Mouse (Mus musculus) heart, adult 2 months (tissue): ENCODE data around the gene Olfr967. TPM values are rescaled to one million over a fixed set of nuclear protein-coding genes. Genes with fewer than 3 reads are reported as not detected.

Experiments used
- DNase-seq, 2 experiments: peaks; one replicate each; pipeline ENCODE4 v3.0.0; 2021
- H3K27ac ChIP-seq: fragments of 200-600 bp; 2 replicates; pipeline ENCODE4 v1.8.1; 2022
- H3K27me3 ChIP-seq: fragments of 200-500 bp; 2 replicates; pipeline ENCODE4 v1.6.1; 2012; ENCODE audit warnings: mild to moderate bottlenecking, low read length, inconsistent platforms, mixed read lengths; ENCODE audit not compliant: control insufficient read depth, insufficient read depth
- H3K36me3 ChIP-seq: fragments of 200-500 bp; 2 replicates; pipeline ENCODE4 v1.6.1; 2012; ENCODE audit warnings: low read length, inconsistent platforms; ENCODE audit not compliant: control insufficient read depth, insufficient read depth
- H3K4me1 ChIP-seq: fragments of 200-500 bp; 2 replicates; pipeline ENCODE4 v1.6.1; 2011; ENCODE audit warnings: low read length; ENCODE audit not compliant: control insufficient read depth, insufficient read depth
- H3K4me3 ChIP-seq: fragments of 200-600 bp; 2 replicates; pipeline ENCODE4 v1.8.1; 2022
- H3K79me2 ChIP-seq: fragments of 200-500 bp; replicated peaks from 2 replicates; pipeline ENCODE4 v1.6.1; 2012; ENCODE audit warnings: mild to moderate bottlenecking, inconsistent platforms, low read length, moderate library complexity, mixed read lengths; ENCODE audit not compliant: control insufficient read depth, insufficient read depth
- H3K9ac ChIP-seq: fragments of 200-500 bp; 2 replicates; pipeline ENCODE4 v1.6.1; 2012; ENCODE audit warnings: low read depth, mild to moderate bottlenecking, control low read depth, inconsistent platforms, low read length, mixed read lengths
- CTCF ChIP-seq: fragments of 200-600 bp; IDR thresholded peaks from 2 replicates; pipeline ENCODE4 v1.8.1; 2022; ENCODE audit warnings: antibody characterized with exemption, mild to moderate bottlenecking, moderate library complexity
- EP300 ChIP-seq: fragments of 200-500 bp; IDR thresholded peaks from 2 replicates; pipeline ENCODE4 v1.6.1; 2011; ENCODE audit warnings: low read depth, low read length, control low read depth; ENCODE audit not compliant: insufficient read depth
- POLR2A ChIP-seq: fragments of 200-500 bp; IDR thresholded peaks from 2 replicates; pipeline ENCODE4 v1.6.1; 2011; ENCODE audit warnings: mild to moderate bottlenecking, low read depth, low read length, control low read depth; ENCODE audit not compliant: insufficient read depth
- WGBS: fragments of 180-500 bp; shearing (Covaris S2); methylation state at CpG from one replicate; pipeline ENCODE4 v1.1.7; 2018; 5-methylcytosine and 5-hydroxymethylcytosine counted together
- intact Hi-C: fragments of 180-260 bp; cut with DNase I; formaldehyde crosslinking; loops from one replicate; pipeline ENCODE4 v1.15.1; 2025
- polyA plus RNA-seq: library from polyadenylated mRNA; depleted of rRNA; stranded (reverse); fragments of >200 nt; gene quantifications from 2 replicates; pipeline ENCODE4 v1.2.3, GENCODE M21; 2012; rRNA removed
- total RNA-seq, 2 experiments: library from RNA; stranded (reverse); gene quantifications; 2 replicates each; pipeline ENCODE4 v1.2.3; 2021

Gene Olfr967
- total and polyA plus RNA-seq, 3 experiments = not detected

- no peaks in the 10 kb centered on the region for H3K36me3 ChIP-seq
Measured at GRCm38 (mm10) chr9:39740741-39741140, 5.3 kb upstream of the Olfr967 start.

DNA sequence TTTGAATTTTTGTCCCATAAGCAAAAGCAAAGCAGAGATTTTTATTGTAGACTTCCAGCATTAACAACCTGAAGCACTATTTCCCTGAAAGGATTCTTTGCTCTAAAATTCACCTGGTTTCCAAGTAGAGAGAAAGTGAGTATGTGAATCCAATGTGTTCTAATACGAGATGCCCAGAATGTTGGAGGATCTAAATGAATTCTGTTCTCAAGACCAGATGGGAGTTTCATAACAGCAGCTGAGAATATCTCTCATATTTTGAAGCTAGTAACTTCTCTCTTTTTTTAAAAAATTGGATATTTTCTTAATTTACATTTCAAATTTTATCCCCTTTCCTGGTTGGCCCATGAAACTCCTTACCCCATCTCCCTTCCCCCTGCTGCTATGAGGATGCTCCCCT, 379 bp downstream of the Olfr967 start:
- no peak overlapping the region for H3K4me3 ChIP-seq
- no peaks in the 10 kb centered on the region for H3K36me3 ChIP-seq
- H3K27me3 ChIP-seq = no peaks in the 10 kb centered on the region
- WGBS = 70% methylated on average over 1 of the region's 1 CpGs
- no peak for DNase-seq
- no peaks in the 10 kb centered on the region for H3K79me2 ChIP-seq
- no peak overlapping the region for H3K9ac ChIP-seq
- no peaks in the 10 kb centered on the region for H3K4me1 ChIP-seq
- TF ChIP-seq CTCF (no peak), EP300 (no peak), POLR2A (no peak)
- intact Hi-C loops = no loop called here
- no peak overlapping the region for H3K27ac ChIP-seq

More at GRCm38 (mm10) chr9:39740741-39741140, 5.3 kb upstream of the Olfr967 start:
- no peaks in the 10 kb centered on the region for H3K27me3 ChIP-seq
- 84% methylated on average over 1 of the region's 1 CpGs for WGBS
- DNase-seq = no peak
- intact Hi-C loops = no loop called here
- no peak overlapping the region for H3K27ac ChIP-seq
- no peaks in the 10 kb centered on the region for H3K4me1 ChIP-seq
- H3K9ac ChIP-seq = no peak overlapping the region
- TF ChIP-seq CTCF (no peak), EP300 (no peak), POLR2A (no peak)
- no peak overlapping the region for H3K4me3 ChIP-seq
- H3K79me2 ChIP-seq = no peaks in the 10 kb centered on the region

DNA sequence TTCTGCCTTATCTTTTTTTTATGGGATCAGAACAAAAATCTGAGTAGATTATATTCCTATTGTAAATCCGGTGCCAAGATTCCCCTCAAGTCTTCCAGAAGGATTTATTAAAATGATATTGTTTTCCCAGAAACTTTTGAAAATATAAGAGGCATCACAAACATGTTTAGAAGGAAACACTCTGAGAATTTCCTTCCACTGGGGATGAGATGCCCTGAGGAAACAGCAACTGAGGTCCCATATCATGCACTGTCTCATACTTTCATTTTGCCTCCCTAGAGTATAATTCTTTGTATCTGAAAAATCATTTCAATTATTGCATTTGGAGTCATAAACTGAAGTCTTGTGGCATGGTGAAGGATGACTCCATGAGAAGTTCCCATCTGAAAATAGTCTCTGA, 37.1 kb downstream of the Olfr967 start, which contains the start of gene Olfr968:
Gene Olfr968, minus strand, starts transcription at position 101 of the 400 bp plus-strand sequence.
- Histone ChIP-seq H3K4me1 (no peaks in the 10 kb centered on the region), H3K36me3 (no peaks in the 10 kb centered on the region), H3K27ac (no peak within 1 kb of the TSS), H3K27me3 (no peaks in the 10 kb centered on the region), H3K4me3 (no peak within 1 kb of the TSS), H3K9ac (no peak within 1 kb of the TSS), H3K79me2 (no peaks in the 10 kb centered on the region)
- WGBS = 55% methylated on average over 1 of the region's 1 CpGs
- no peak for DNase-seq
- intact Hi-C loops = no loop called here
- TF ChIP-seq POLR2A (no peak), EP300 (no peak), CTCF (no peak)

DNA sequence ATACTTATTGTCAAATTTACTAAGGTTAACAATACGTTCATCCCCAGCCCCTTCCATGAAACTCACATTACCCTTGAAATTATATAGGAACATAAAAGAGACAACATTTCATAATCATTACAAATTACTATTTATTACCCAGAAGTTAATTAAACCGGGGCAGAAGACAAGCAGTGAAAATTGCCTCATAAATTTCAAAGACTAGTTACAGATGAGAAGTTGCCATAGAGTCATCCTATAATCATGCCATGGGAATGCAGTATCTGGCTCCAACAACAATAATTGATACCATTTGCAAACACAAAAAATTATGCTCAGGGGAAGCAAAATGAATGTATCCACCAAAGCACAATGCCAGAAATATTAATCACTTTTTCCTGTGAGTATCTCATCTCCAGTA, 44.5 kb downstream of the Olfr967 start, which contains the start of gene Olfr969:
Gene Olfr969, plus strand, starts transcription at position 388 of the 400 bp plus-strand sequence.
- Histone ChIP-seq H3K79me2 (no peaks in the 10 kb centered on the region), H3K4me1 (no peaks in the 10 kb centered on the region), H3K27ac (no peak within 1 kb of the TSS), H3K36me3 (no peaks in the 10 kb centered on the region), H3K9ac (no peak within 1 kb of the TSS), H3K4me3 (no peak within 1 kb of the TSS), H3K27me3 (no peaks in the 10 kb centered on the region)
- intact Hi-C loops = no loop called here
- TF ChIP-seq EP300 (no peak), CTCF (no peak), POLR2A (no peak)
- WGBS = 50% methylated on average over 2 of the region's 2 CpGs
- no peak for DNase-seq

Other genes with a start within 250 kb of the Olfr967 start
- gene Olfr957, start 230.4 kb upstream of the Olfr967 start, total RNA-seq = not detected
- not detected in 2 replicates for gene Olfr957, start 230.4 kb upstream of the Olfr967 start, polyA plus RNA-seq
- gene Olfr958, start 192.2 kb upstream of the Olfr967 start, total RNA-seq = not detected
- gene Olfr958, start 192.2 kb upstream of the Olfr967 start, polyA plus RNA-seq = not detected in 2 replicates
- not detected for gene Olfr959, start 170.7 kb upstream of the Olfr967 start, total RNA-seq
- gene Olfr959, start 170.7 kb upstream of the Olfr967 start, polyA plus RNA-seq = not detected in 2 replicates
- gene AW551984, start 141.8 kb upstream of the Olfr967 start, total RNA-seq = under 1 TPM; 0.14 to 0.26 TPM
- 0.20 and 0.67 TPM in 2 replicates for gene AW551984, start 141.8 kb upstream of the Olfr967 start, polyA plus RNA-seq
- not detected for gene Olfr148, start 135.6 kb upstream of the Olfr967 start, total RNA-seq
- gene Olfr148, start 135.6 kb upstream of the Olfr967 start, polyA plus RNA-seq = not detected in 2 replicates
- not detected for gene Olfr960, start 124.9 kb upstream of the Olfr967 start, total RNA-seq
- gene Olfr960, start 124.9 kb upstream of the Olfr967 start, polyA plus RNA-seq = not detected in 2 replicates
- gene Olfr961, start 101.2 kb upstream of the Olfr967 start, total RNA-seq = not detected
- not detected in 2 replicates for gene Olfr961, start 101.2 kb upstream of the Olfr967 start, polyA plus RNA-seq
- not detected for gene Olfr963, start 79.0 kb upstream of the Olfr967 start, total RNA-seq
- gene Olfr963, start 79.0 kb upstream of the Olfr967 start, polyA plus RNA-seq = not detected in 2 replicates
- not detected for gene Olfr149, start 39.1 kb upstream of the Olfr967 start, total RNA-seq
- gene Olfr149, start 39.1 kb upstream of the Olfr967 start, polyA plus RNA-seq = not detected in 2 replicates
- gene Olfr965, start 34.9 kb upstream of the Olfr967 start, total RNA-seq = not detected
- not detected in 2 replicates for gene Olfr965, start 34.9 kb upstream of the Olfr967 start, polyA plus RNA-seq
- not detected for gene Olfr150, start 15.3 kb upstream of the Olfr967 start, total RNA-seq
- not detected in 2 replicates for gene Olfr150, start 15.3 kb upstream of the Olfr967 start, polyA plus RNA-seq
- gene Olfr968, start 37.0 kb downstream of the Olfr967 start, total RNA-seq = not detected
- gene Olfr968, start 37.0 kb downstream of the Olfr967 start, polyA plus RNA-seq = not detected in 2 replicates
- gene Olfr969, start 44.7 kb downstream of the Olfr967 start, total RNA-seq = not detected
- gene Olfr969, start 44.7 kb downstream of the Olfr967 start, polyA plus RNA-seq = not detected in 2 replicates
- gene Olfr970, start 62.6 kb downstream of the Olfr967 start, total RNA-seq = not detected
- gene Olfr970, start 62.6 kb downstream of the Olfr967 start, polyA plus RNA-seq = not detected in 2 replicates
- not detected for gene Olfr971, start 90.6 kb downstream of the Olfr967 start, total RNA-seq
- not detected in 2 replicates for gene Olfr971, start 90.6 kb downstream of the Olfr967 start, polyA plus RNA-seq
- not detected for gene Olfr972, start 120.2 kb downstream of the Olfr967 start, total RNA-seq
- gene Olfr972, start 120.2 kb downstream of the Olfr967 start, polyA plus RNA-seq = not detected in 2 replicates
- not detected for gene Olfr229, start 161.1 kb downstream of the Olfr967 start, total RNA-seq
- not detected in 2 replicates for gene Olfr229, start 161.1 kb downstream of the Olfr967 start, polyA plus RNA-seq
- not detected for gene Olfr974, start 191.3 kb downstream of the Olfr967 start, total RNA-seq
- gene Olfr974, start 191.3 kb downstream of the Olfr967 start, polyA plus RNA-seq = not detected in 2 replicates
- gene Olfr975, start 205.8 kb downstream of the Olfr967 start, total RNA-seq = not detected
- gene Olfr975, start 205.8 kb downstream of the Olfr967 start, polyA plus RNA-seq = not detected in 2 replicates
- not detected for gene Olfr976, start 214.9 kb downstream of the Olfr967 start, total RNA-seq
- gene Olfr976, start 214.9 kb downstream of the Olfr967 start, polyA plus RNA-seq = not detected in 2 replicates
- not detected for gene Olfr978, start 245.9 kb downstream of the Olfr967 start, total RNA-seq
- not detected in 2 replicates for gene Olfr978, start 245.9 kb downstream of the Olfr967 start, polyA plus RNA-seq